Mouse (Mus musculus): ENCODE results near the gene Rasa2.
"Not testable (repeated sequence)": the region's sequence is repeated elsewhere in the genome, so short reads cannot be mapped to it uniquely, and the experiment has no call there.

Gene Rasa2

GRCm38 (mm10) chr9:96583496-96583895, 47.9 kb downstream of the Rasa2 start:
- no peak for DNase-seq (ENCODE audit: low spot score in 2 of 2)

GRCm38 (mm10) chr9:96583076-96583475, 48.3 kb downstream of the Rasa2 start:
- no peak for DNase-seq (ENCODE audit: low spot score in 2 of 2)

- DNase-seq (ENCODE audit: low spot score in 2 of 2): no peak
These were observed 53.2 kb downstream of the Rasa2 start for GRCm38 (mm10) chr9:96578190-96578589.

GRCm38 (mm10) chr9:96577674-96578073, 53.7 kb downstream of the Rasa2 start:
- DNase-seq (ENCODE audit: low spot score in 2 of 2): no peak

GRCm38 (mm10) chr9:96573252-96573651, 58.2 kb downstream of the Rasa2 start:
- DNase-seq (ENCODE audit: low spot score in 2 of 2): no peak

- DNase-seq (ENCODE audit: low spot score in 2 of 2): no peak
These were observed 58.7 kb downstream of the Rasa2 start for GRCm38 (mm10) chr9:96572754-96573153.

- no peak for DNase-seq (ENCODE audit: low spot score in 2 of 2)
These were observed 64.9 kb downstream of the Rasa2 start for GRCm38 (mm10) chr9:96566470-96566996.

GRCm38 (mm10) chr9:96563501-96563900, 67.9 kb downstream of the Rasa2 start:
- no peak for DNase-seq (ENCODE audit: low spot score in 2 of 2)

- no peak for DNase-seq (ENCODE audit: low spot score in 2 of 2)
These were observed 72.3 kb downstream of the Rasa2 start for GRCm38 (mm10) chr9:96559148-96559547.

- no peak for DNase-seq (ENCODE audit: low spot score in 2 of 2)
These were observed 72.8 kb downstream of the Rasa2 start for GRCm38 (mm10) chr9:96558594-96558993.

- no peak for DNase-seq (ENCODE audit: low spot score in 2 of 2)
These were observed 77.3 kb downstream of the Rasa2 start for GRCm38 (mm10) chr9:96554095-96554494.

GRCm38 (mm10) chr9:96545410-96545809, 86.0 kb downstream of the Rasa2 start:
- no peak for DNase-seq (ENCODE audit: low spot score in 2 of 2)

- DNase-seq (ENCODE audit: low spot score in 2 of 2): peak in 1 of 2 experiments; percentile 64
These were observed 87.5 kb downstream of the Rasa2 start for GRCm38 (mm10) chr9:96543643-96544640.

- DNase-seq (ENCODE audit: low spot score in 2 of 2): no peak
These were observed 92.5 kb downstream of the Rasa2 start for GRCm38 (mm10) chr9:96538916-96539315.

GRCm38 (mm10) chr9:96537615-96537919, 93.8 kb downstream of the Rasa2 start:
- DNase-seq (ENCODE audit: low spot score in 2 of 2): no peak

GRCm38 (mm10) chr9:96536895-96537614, 94.4 kb downstream of the Rasa2 start:
- peak in 1 of 2 experiments; percentile 61 for DNase-seq (ENCODE audit: low spot score in 2 of 2)

GRCm38 (mm10) chr9:96536093-96536492, 95.3 kb downstream of the Rasa2 start:
- DNase-seq (ENCODE audit: low spot score in 2 of 2): not testable (repeated sequence)

- DNase-seq (ENCODE audit: low spot score in 2 of 2): no peak
These were observed 96.0 kb downstream of the Rasa2 start for GRCm38 (mm10) chr9:96535431-96535830.

GRCm38 (mm10) chr9:96534256-96534655, 97.2 kb downstream of the Rasa2 start:
- DNase-seq (ENCODE audit: low spot score in 2 of 2): no peak

GRCm38 (mm10) chr9:96533476-96533875, 97.9 kb downstream of the Rasa2 start:
- DNase-seq (ENCODE audit: low spot score in 2 of 2): no peak

GRCm38 (mm10) chr9:96532531-96532930, 98.9 kb downstream of the Rasa2 start:
- no peak for DNase-seq (ENCODE audit: low spot score in 2 of 2)

GRCm38 (mm10) chr9:96530674-96531081, 100.7 kb downstream of the Rasa2 start:
- peak in 1 of 2 experiments; percentile 44 for DNase-seq (ENCODE audit: low spot score in 2 of 2)

Data from right cerebral cortex, postnatal 10 days (tissue).